Mouse (Mus musculus): ENCODE measurements around the gene Tmem267.

Gene Tmem267

GRCm38 (mm10) chr13:119487880-119488580 is at the start of gene Tmem267, which contains the start of gene 3110070M22Rik:
TSS of gene Tmem267 (plus strand) at chr13:119488039.
TSS of gene 3110070M22Rik (minus strand) at chr13:119488383.
- in situ Hi-C loops (cut with MboI, MseI): loop anchor here (5.0 to 10.0 kb wide), 2 partner anchors 109 to 1103 kb away; partner anchors contain the start of genes B430218F22Rik and Mrps30

- in situ Hi-C loops (cut with MboI, MseI): no loop called here
These were observed 45.6 kb upstream of the Tmem267 start for GRCm38 (mm10) chr13:119442244-119442643.

- in situ Hi-C loops (cut with MboI, MseI): loop anchor here (10.0 kb wide), 1 partner anchor 331 kb away; no protein-coding TSS in a partner anchor
These were observed 34.3 kb upstream of the Tmem267 start for GRCm38 (mm10) chr13:119453563-119453962.

- in situ Hi-C loops (cut with MboI, MseI): loop anchor here (10.0 kb wide), 1 partner anchor 330 kb away; no protein-coding TSS in a partner anchor
These were observed 32.8 kb upstream of the Tmem267 start for GRCm38 (mm10) chr13:119455082-119455481.

- in situ Hi-C loops (cut with MboI, MseI): loop anchor here (10.0 kb wide), 1 partner anchor 328 kb away; no protein-coding TSS in a partner anchor
These were observed 31.5 kb upstream of the Tmem267 start for GRCm38 (mm10) chr13:119456342-119456741.

GRCm38 (mm10) chr13:119461900-119462595 is 25.8 kb upstream of the Tmem267 start:
- in situ Hi-C loops (cut with MboI, MseI): no loop called here

- in situ Hi-C loops (cut with MboI, MseI): no loop called here
These were observed 25.0 kb upstream of the Tmem267 start, which contains the start of gene 4833420G17Rik for GRCm38 (mm10) chr13:119462596-119463560. TSS of gene 4833420G17Rik (plus strand) at chr13:119462768.

- in situ Hi-C loops (cut with MboI, MseI): loop anchor here (5.0 kb wide), 1 partner anchor 39 kb away; no protein-coding TSS in a partner anchor
These were observed 11.2 kb upstream of the Tmem267 start for GRCm38 (mm10) chr13:119476631-119477030.

GRCm38 (mm10) chr13:119477789-119478188 is 10.1 kb upstream of the Tmem267 start:
- in situ Hi-C loops (cut with MboI, MseI): loop anchor here (5.0 kb wide), 1 partner anchor 40 kb away; no protein-coding TSS in a partner anchor

- in situ Hi-C loops (cut with MboI, MseI): loop anchor here (5.0 to 10.0 kb wide), 2 partner anchors 110 to 1103 kb away; partner anchors contain the start of genes B430218F22Rik and Mrps30
These were observed 485 bp upstream of the Tmem267 start for GRCm38 (mm10) chr13:119487354-119487753.

- in situ Hi-C loops (cut with MboI, MseI): loop anchor here (10.0 kb wide), 1 partner anchor 223 kb away; no protein-coding TSS in a partner anchor
These were observed 4.2 kb downstream of the Tmem267 start for GRCm38 (mm10) chr13:119492083-119492482.

GRCm38 (mm10) chr13:119494938-119495337 is 7.1 kb downstream of the Tmem267 start:
- in situ Hi-C loops (cut with MboI, MseI): loop anchor here (10.0 kb wide), 1 partner anchor 220 kb away; no protein-coding TSS in a partner anchor

GRCm38 (mm10) chr13:119596321-119597211 is 108.7 kb downstream of the Tmem267 start:
- in situ Hi-C loops (cut with MboI, MseI): loop anchor here (5.0 to 25.0 kb wide), 6 partner anchors 109 to 1559 kb away; partner anchors contain the start of genes 3110070M22Rik, B430218F22Rik, Mrps30 and Tmem267

GRCm38 (mm10) chr13:119598466-119598865 is 110.6 kb downstream of the Tmem267 start:
- in situ Hi-C loops (cut with MboI, MseI): loop anchor here (5.0 to 25.0 kb wide), 6 partner anchors 111 to 1561 kb away; partner anchors contain the start of genes 3110070M22Rik, B430218F22Rik, Mrps30 and Tmem267

GRCm38 (mm10) chr13:119599066-119599465 is 111.2 kb downstream of the Tmem267 start:
- in situ Hi-C loops (cut with MboI, MseI): loop anchor here (5.0 to 25.0 kb wide), 6 partner anchors 112 to 1562 kb away; partner anchors contain the start of genes 3110070M22Rik, B430218F22Rik, Mrps30 and Tmem267

GRCm38 (mm10) chr13:119599498-119599897 is 111.7 kb downstream of the Tmem267 start:
- in situ Hi-C loops (cut with MboI, MseI): loop anchor here (5.0 to 25.0 kb wide), 6 partner anchors 112 to 1562 kb away; partner anchors contain the start of genes 3110070M22Rik, B430218F22Rik, Mrps30 and Tmem267

- in situ Hi-C loops (cut with MboI, MseI): loop anchor here (25.0 kb wide), 5 partner anchors 438 to 1363 kb away; no protein-coding TSS in a partner anchor
These were observed 112.3 kb downstream of the Tmem267 start for GRCm38 (mm10) chr13:119600166-119600565.

GRCm38 (mm10) chr13:119602688-119603331 is 115.0 kb downstream of the Tmem267 start:
- in situ Hi-C loops (cut with MboI, MseI): loop anchor here (25.0 kb wide), 5 partner anchors 441 to 1366 kb away; no protein-coding TSS in a partner anchor

All from T-helper 1 cell (primary cell).